Mouse (Mus musculus): ENCODE measurements around the gene 1700025G04Rik. TPM values are rescaled to one million over a fixed set of nuclear protein-coding genes. Genes with fewer than 3 reads are reported as not detected.

Gene 1700025G04Rik
- total and polyA plus RNA-seq, 3 experiments, result 0.16 TPM; not detected in 2

DNA sequence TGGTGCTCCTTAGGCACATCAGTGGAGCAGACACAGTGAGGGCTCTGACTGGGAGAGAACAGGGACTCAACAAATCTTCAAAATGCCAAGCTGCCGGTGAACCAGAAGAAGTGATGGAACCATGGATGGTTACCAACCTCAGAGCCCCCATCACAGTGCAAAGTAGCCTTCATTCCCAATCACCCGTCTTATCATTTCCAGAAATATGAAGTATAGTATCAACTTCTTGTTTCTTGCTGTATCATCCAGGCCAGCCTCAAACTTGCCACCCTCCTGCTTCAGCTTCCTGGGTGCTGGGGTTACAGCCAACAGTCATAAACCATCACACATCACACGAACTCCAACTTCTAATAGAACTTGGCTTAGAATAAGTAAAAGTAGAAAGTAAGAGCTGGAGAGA is 73.3 kb downstream of the 1700025G04Rik start:
- no peaks in the 10 kb centered on the region for H3K27me3 ChIP-seq (ENCODE audit: insufficient read depth, low read length)
- ATAC-seq (ENCODE audit: extremely low read depth, insufficient number of reproducible peaks, low FRiP score, poor library complexity, severe bottlenecking), result no peak
- H3K36me3 ChIP-seq (replicated peaks), result no peaks in the 10 kb centered on the region
- H3K4me1 ChIP-seq (ENCODE audit: insufficient read depth, low read depth, low read length), result no peaks in the 10 kb centered on the region
- H3K4me3 ChIP-seq (ENCODE audit: low read depth, low read length), result no peak overlapping the region
- peaks cover 55% of the 10 kb centered on the region for H3K9me3 ChIP-seq (replicated peaks)
- no peak for TF ChIP-seq TAL1 (conservative IDR thresholded peaks at IDR 0.05; ENCODE audit: low read depth, low read length)
- no peak for TF ChIP-seq CTCF (IDR thresholded peaks at IDR 0.05; ENCODE audit: low read depth, low read length)
- no peak for DNase-seq (ENCODE audit: low spot score)

DNA sequence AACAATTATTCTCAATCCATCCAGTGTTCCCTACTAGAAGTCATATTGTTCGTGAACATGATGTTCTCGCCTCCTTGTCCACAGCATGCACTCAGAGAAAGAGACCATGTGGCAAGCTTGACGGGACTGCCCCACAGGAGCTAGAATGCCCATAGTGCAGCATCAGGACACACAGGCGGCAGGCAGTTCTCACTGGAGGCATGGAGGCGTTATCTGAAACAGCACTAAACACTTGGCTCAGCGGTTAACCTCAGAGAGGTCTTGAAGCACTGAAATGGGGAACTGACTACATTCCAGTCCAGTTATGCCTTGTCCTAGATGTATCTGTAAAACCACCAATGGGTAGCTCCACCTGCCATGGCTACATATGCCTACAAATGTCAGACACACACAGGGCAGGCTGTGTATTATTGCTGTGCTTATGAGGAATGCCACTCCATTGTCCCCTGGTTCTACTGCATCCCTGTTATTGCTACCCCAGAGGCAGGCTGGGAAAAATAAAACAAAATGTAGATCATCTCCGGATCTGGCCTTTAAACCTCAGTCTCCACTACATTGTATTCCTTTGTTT is 74.3 kb downstream of the 1700025G04Rik start:
- DNase-seq (ENCODE audit: low spot score), result no peak
- no peak for ATAC-seq (ENCODE audit: extremely low read depth, insufficient number of reproducible peaks, low FRiP score, poor library complexity, severe bottlenecking)

DNA sequence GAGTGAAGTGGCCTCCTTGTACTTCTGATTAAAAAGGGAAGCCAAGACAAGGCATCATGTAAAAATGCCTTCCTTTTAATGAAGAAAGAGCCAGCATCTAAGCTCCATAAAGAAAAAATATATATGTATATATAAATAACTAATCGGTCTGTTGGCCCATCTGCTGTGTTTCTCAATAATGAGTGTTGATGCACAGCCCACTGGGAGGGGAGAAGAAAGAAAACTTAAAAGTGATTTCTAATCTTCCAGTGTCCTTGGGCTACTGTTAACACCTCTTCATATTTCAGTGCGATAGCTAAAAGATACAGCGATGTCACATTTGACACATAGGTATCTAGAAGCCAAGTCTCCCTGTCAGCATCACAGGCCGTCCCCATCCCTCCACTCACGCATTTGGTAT is 78.2 kb downstream of the 1700025G04Rik start:
- H3K9me3 ChIP-seq (replicated peaks), result peaks cover 57% of the 10 kb centered on the region
- ATAC-seq (ENCODE audit: extremely low read depth, insufficient number of reproducible peaks, low FRiP score, poor library complexity, severe bottlenecking) (no peak), DNase-seq (ENCODE audit: low spot score) (no peak)
- H3K36me3 ChIP-seq (replicated peaks), result no peaks in the 10 kb centered on the region
- no peaks in the 10 kb centered on the region for H3K4me1 ChIP-seq (ENCODE audit: insufficient read depth, low read depth, low read length)
- no peak overlapping the region for H3K4me3 ChIP-seq (ENCODE audit: low read depth, low read length)
- TF ChIP-seq CTCF (IDR thresholded peaks at IDR 0.05; ENCODE audit: low read depth, low read length), result no peak
- no peak for TF ChIP-seq GATA2 (IDR thresholded peaks at IDR 0.05; ENCODE audit: borderline replicate concordance, low read depth, low read length)
- TF ChIP-seq GATA1 (IDR thresholded peaks at IDR 0.05; ENCODE audit: borderline replicate concordance, low read length), result no peak
- TF ChIP-seq TAL1 (conservative IDR thresholded peaks at IDR 0.05; ENCODE audit: low read depth, low read length), result no peak
- TF ChIP-seq POLR2AphosphoS5 (IDR thresholded peaks at IDR 0.05; ENCODE audit: insufficient replicate concordance, low read depth, low read length), result no peak
- H3K27me3 ChIP-seq (ENCODE audit: insufficient read depth, low read length), result no peaks in the 10 kb centered on the region

More for the DNA sequence above, 74.3 kb downstream of the 1700025G04Rik start:
- no peak overlapping the region for H3K4me3 ChIP-seq (ENCODE audit: low read depth, low read length)
- H3K27me3 ChIP-seq (ENCODE audit: insufficient read depth, low read length), result no peaks in the 10 kb centered on the region
- TF ChIP-seq GATA1 (IDR thresholded peaks at IDR 0.05; ENCODE audit: borderline replicate concordance, low read length) (no peak), TAL1 (conservative IDR thresholded peaks at IDR 0.05; ENCODE audit: low read depth, low read length) (no peak), GATA2 (IDR thresholded peaks at IDR 0.05; ENCODE audit: borderline replicate concordance, low read depth, low read length) (no peak), POLR2AphosphoS5 (IDR thresholded peaks at IDR 0.05; ENCODE audit: insufficient replicate concordance, low read depth, low read length) (no peak), CTCF (IDR thresholded peaks at IDR 0.05; ENCODE audit: low read depth, low read length) (no peak)
- peaks cover 47% of the 10 kb centered on the region for H3K9me3 ChIP-seq (replicated peaks)
- no peaks in the 10 kb centered on the region for H3K4me1 ChIP-seq (ENCODE audit: insufficient read depth, low read depth, low read length)
- no peaks in the 10 kb centered on the region for H3K36me3 ChIP-seq (replicated peaks)

DNA sequence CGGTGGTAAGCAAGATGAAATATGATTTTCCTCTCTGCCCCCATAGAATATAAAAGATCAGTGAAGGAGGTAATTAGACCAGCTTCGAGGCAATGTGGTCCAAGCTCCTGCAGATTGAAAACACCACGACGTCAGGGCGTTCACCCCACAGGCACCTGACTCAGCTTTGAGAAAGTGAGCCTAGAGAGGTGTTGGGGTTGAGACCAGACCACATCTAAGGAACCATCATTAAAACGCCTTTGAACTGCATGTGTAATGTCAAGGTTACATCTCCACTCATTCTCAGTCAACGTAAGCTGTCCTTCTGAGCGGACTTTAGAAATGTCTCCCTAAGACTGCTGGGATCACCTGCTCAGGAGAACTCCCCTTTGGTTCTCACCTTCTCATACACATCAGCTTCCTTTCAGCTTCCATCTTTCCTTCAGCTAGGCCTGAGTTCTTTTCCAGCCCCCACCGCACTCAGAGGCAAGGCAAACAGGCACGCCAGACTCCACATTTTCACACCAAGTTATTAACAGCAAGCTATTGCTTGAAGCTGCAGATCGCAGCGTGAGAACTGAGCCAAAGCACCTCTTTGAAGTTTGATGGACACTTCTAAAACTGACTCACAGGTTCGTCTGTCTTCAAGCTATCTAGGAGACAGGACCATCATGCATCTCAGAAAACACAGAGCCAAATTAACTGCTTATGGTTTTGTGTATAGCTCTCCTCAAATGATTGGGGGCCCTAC is 79.5 kb downstream of the 1700025G04Rik start:
- no peak for TF ChIP-seq TAL1 (conservative IDR thresholded peaks at IDR 0.05; ENCODE audit: low read depth, low read length)
- TF ChIP-seq CTCF (IDR thresholded peaks at IDR 0.05; ENCODE audit: low read depth, low read length), result no peak
- no peak for ATAC-seq (ENCODE audit: extremely low read depth, insufficient number of reproducible peaks, low FRiP score, poor library complexity, severe bottlenecking)
- no peak for DNase-seq (ENCODE audit: low spot score)
- peaks cover 58% of the 10 kb centered on the region for H3K9me3 ChIP-seq (replicated peaks)
- no peaks in the 10 kb centered on the region for H3K27me3 ChIP-seq (ENCODE audit: insufficient read depth, low read length)
- no peaks in the 10 kb centered on the region for H3K4me1 ChIP-seq (ENCODE audit: insufficient read depth, low read depth, low read length)
- H3K36me3 ChIP-seq (replicated peaks), result no peaks in the 10 kb centered on the region
- H3K4me3 ChIP-seq (ENCODE audit: low read depth, low read length), result no peak overlapping the region

DNA sequence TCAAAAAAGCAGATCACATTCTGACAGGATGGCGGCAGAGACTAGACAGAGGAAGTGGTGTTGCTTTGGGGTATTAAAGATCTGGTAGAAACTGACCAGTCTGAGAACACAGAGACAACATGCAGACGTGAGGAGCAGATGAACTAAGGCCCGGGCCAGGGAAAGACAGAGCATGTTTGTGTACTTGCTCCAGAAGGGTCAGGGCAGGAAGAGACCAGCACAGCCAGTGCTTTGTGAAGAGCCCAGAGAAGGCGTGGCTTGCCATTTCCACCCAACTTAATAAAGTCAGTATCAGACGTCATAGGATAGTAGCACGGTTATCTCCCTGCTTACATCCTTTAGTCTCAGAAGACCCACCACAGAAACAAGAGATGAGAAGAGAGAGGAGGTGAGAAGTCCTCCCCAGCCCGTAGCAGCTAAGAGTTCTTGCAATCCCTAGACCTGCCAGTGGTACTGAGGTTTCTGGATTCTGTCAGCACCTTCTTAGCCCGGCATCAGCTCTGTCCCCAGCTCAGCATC is 81.4 kb downstream of the 1700025G04Rik start:
- Histone ChIP-seq H3K36me3 (replicated peaks) (no peaks in the 10 kb centered on the region), H3K4me3 (ENCODE audit: low read depth, low read length) (no peak overlapping the region), H3K27me3 (ENCODE audit: insufficient read depth, low read length) (no peaks in the 10 kb centered on the region), H3K9me3 (replicated peaks) (peaks cover 58% of the 10 kb centered on the region), H3K4me1 (ENCODE audit: insufficient read depth, low read depth, low read length) (no peaks in the 10 kb centered on the region)
- no peak for TF ChIP-seq GATA1 (IDR thresholded peaks at IDR 0.05; ENCODE audit: borderline replicate concordance, low read length)
- no peak for TF ChIP-seq GATA2 (IDR thresholded peaks at IDR 0.05; ENCODE audit: borderline replicate concordance, low read depth, low read length)
- TF ChIP-seq CTCF (IDR thresholded peaks at IDR 0.05; ENCODE audit: low read depth, low read length), result no peak
- TF ChIP-seq TAL1 (conservative IDR thresholded peaks at IDR 0.05; ENCODE audit: low read depth, low read length), result no peak
- TF ChIP-seq POLR2AphosphoS5 (IDR thresholded peaks at IDR 0.05; ENCODE audit: insufficient replicate concordance, low read depth, low read length), result no peak
- ATAC-seq (ENCODE audit: extremely low read depth, insufficient number of reproducible peaks, low FRiP score, poor library complexity, severe bottlenecking), result no peak
- DNase-seq (ENCODE audit: low spot score), result no peak

DNA sequence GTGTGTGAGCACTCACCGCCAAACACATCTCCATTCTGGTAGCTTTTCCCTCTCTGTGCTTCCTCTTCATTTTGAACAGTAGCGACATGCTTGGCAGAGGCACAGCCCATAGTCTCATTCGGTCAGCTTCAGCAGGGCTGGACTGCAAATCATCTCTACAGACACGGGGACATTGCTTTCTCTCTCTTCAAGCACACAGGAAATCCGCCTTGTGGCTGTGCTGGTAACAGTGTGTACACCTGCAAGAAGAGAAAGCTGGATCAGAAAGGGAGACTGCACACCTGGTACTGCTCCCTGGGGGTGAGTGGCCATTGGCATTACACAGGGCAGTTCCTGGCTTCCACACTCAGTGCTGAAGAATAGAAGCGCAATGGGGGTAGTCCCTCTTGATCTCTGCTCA is 83.4 kb downstream of the 1700025G04Rik start:
- TF ChIP-seq POLR2AphosphoS5 (IDR thresholded peaks at IDR 0.05; ENCODE audit: insufficient replicate concordance, low read depth, low read length) (no peak), GATA2 (IDR thresholded peaks at IDR 0.05; ENCODE audit: borderline replicate concordance, low read depth, low read length) (no peak), GATA1 (IDR thresholded peaks at IDR 0.05; ENCODE audit: borderline replicate concordance, low read length) (no peak), CTCF (IDR thresholded peaks at IDR 0.05; ENCODE audit: low read depth, low read length) (no peak), TAL1 (conservative IDR thresholded peaks at IDR 0.05; ENCODE audit: low read depth, low read length) (no peak)
- Histone ChIP-seq H3K9me3 (replicated peaks) (peaks cover 57% of the 10 kb centered on the region), H3K4me1 (ENCODE audit: insufficient read depth, low read depth, low read length) (no peaks in the 10 kb centered on the region), H3K36me3 (replicated peaks) (no peaks in the 10 kb centered on the region), H3K4me3 (ENCODE audit: low read depth, low read length) (no peak overlapping the region), H3K27me3 (ENCODE audit: insufficient read depth, low read length) (no peaks in the 10 kb centered on the region)
- DNase-seq (ENCODE audit: low spot score) (no peak), ATAC-seq (ENCODE audit: extremely low read depth, insufficient number of reproducible peaks, low FRiP score, poor library complexity, severe bottlenecking) (no peak)

Measured in G1E (cell line).